Mouse (Mus musculus): ENCODE data around the gene Igsf23. TPM values are rescaled to one million over a fixed set of nuclear protein-coding genes. Genes with fewer than 3 reads are reported as not detected.
"Not testable (repeated sequence)": the region's sequence is repeated elsewhere in the genome, so short reads cannot be mapped to it uniquely, and the experiment has no call there.

Igsf23 gene
- polyA plus RNA-seq, 1 experiment from 2014 or later = not detected

DNA sequence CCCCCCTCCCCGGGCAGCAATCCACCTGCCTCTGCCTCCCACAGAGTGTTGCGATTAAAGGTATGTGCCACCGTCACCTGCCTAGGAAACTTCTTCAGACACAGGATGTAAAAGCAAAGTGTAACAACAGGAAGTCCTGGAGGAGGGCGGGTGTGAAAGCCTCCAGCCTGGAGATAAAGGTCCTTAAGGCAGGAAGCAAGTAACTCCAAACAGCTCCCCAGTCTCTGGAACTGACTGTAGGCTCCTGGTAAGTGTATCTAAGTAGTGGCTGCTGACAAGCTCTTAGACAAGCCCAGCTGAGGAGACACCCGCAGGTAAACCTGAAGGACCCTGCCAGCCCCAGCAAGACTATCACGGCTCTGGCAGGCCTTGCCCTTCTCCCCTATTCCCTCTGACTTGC is 10.3 kb downstream of the Igsf23 start:
- DNase-seq (ENCODE audit: low spot score) = no peak
- Histone ChIP-seq H3K4me3 (ENCODE audit: low read depth, low read length) (no peak overlapping the region), H3K27ac (ENCODE audit: low read depth, low read length) (no peak overlapping the region), H3K4me1 (ENCODE audit: control insufficient read depth, insufficient read depth, low read length) (no peaks in the 10 kb centered on the region), H3K4me2 (ENCODE audit: low read length) (no peak overlapping the region), H3K36me3 (ENCODE audit: control insufficient read depth, insufficient read depth, low read length) (no peaks in the 10 kb centered on the region), H3K27me3 (replicated peaks; ENCODE audit: control insufficient read depth, insufficient read depth, low read length) (no peaks in the 10 kb centered on the region), H3K9ac (ENCODE audit: low read length) (no peak overlapping the region), H3K9me3 (replicated peaks; ENCODE audit: control insufficient read depth, low read length) (no peaks in the 10 kb centered on the region)
- 73% methylated on average over 5 of the region's 6 CpGs for WGBS
- no peak for ATAC-seq

DNA sequence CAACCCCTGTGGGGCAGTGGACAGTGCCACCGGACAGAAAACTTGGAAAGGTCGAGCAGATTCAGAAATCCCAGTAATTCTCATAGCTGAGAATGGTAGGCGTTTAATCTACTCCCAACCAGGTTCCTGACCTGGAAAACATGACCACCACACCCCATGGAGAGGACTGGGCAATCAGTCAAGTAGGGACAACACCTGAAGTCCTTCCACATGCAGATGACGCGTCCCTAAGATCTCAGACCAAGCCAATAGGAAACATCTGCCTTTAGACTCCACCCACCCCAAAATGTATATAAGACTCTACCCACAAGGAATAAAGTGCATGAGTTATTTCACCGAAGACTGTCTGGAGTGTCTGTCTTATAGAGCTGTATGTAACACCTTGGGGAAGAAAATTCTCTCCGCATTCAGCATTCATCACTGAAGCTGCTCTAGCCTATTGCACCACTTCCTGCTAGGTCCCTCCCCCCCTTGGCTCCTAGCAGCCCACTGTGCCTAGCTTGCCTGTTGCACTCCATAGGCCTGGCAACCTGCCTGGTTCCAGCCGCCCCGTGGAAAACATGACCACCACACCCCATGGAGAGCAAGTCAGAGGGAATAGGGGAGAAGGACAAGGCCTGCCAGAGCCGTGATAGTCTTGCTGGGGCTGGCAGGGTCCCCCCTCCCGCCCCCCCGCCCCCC is 10.9 kb downstream of the Igsf23 start:
- no peaks in the 10 kb centered on the region for H3K4me1 ChIP-seq (ENCODE audit: control insufficient read depth, insufficient read depth, low read length)
- H3K9me3 ChIP-seq (replicated peaks; ENCODE audit: control insufficient read depth, low read length) = no peaks in the 10 kb centered on the region
- 67% methylated on average over 10 of the region's 12 CpGs for WGBS
- DNase-seq (ENCODE audit: low spot score) (peak; percentile 47), ATAC-seq (no peak)
- no peaks in the 10 kb centered on the region for H3K36me3 ChIP-seq (ENCODE audit: control insufficient read depth, insufficient read depth, low read length)
- no peaks in the 10 kb centered on the region for H3K27me3 ChIP-seq (replicated peaks; ENCODE audit: control insufficient read depth, insufficient read depth, low read length)
- H3K4me2 ChIP-seq (ENCODE audit: low read length) = no peak overlapping the region
- no peak overlapping the region for H3K27ac ChIP-seq (ENCODE audit: low read depth, low read length)
- H3K4me3 ChIP-seq (ENCODE audit: low read depth, low read length) = no peak overlapping the region
- H3K9ac ChIP-seq (ENCODE audit: low read length) = no peak overlapping the region

GRCm38 (mm10) chr7:19937229-19937821 is 13.2 kb downstream of the Igsf23 start:
- H3K9ac ChIP-seq (ENCODE audit: low read length) = no peak overlapping the region

GRCm38 (mm10) chr7:19935961-19936360 is 14.6 kb downstream of the Igsf23 start:
- 74% methylated on average over 6 of the region's 6 CpGs for WGBS
- no peak for ATAC-seq
- H3K36me3 ChIP-seq (ENCODE audit: control insufficient read depth, insufficient read depth, low read length) = no peaks in the 10 kb centered on the region
- H3K9ac ChIP-seq (ENCODE audit: low read length) = no peak overlapping the region
- no peaks in the 10 kb centered on the region for H3K27me3 ChIP-seq (replicated peaks; ENCODE audit: control insufficient read depth, insufficient read depth, low read length)
- H3K4me2 ChIP-seq (ENCODE audit: low read length) = no peak overlapping the region
- no peak for DNase-seq (ENCODE audit: low spot score)
- H3K9me3 ChIP-seq (replicated peaks; ENCODE audit: control insufficient read depth, low read length) = no peaks in the 10 kb centered on the region
- H3K27ac ChIP-seq (ENCODE audit: low read depth, low read length) = no peak overlapping the region
- H3K4me1 ChIP-seq (ENCODE audit: control insufficient read depth, insufficient read depth, low read length) = no peaks in the 10 kb centered on the region
- no peak overlapping the region for H3K4me3 ChIP-seq (ENCODE audit: low read depth, low read length)

More at GRCm38 (mm10) chr7:19937229-19937821, 13.2 kb downstream of the Igsf23 start:
- 84% methylated on average over 11 of the region's 11 CpGs for WGBS
- H3K36me3 ChIP-seq (ENCODE audit: control insufficient read depth, insufficient read depth, low read length) = no peaks in the 10 kb centered on the region
- no peaks in the 10 kb centered on the region for H3K9me3 ChIP-seq (replicated peaks; ENCODE audit: control insufficient read depth, low read length)
- H3K4me3 ChIP-seq (ENCODE audit: low read depth, low read length) = no peak overlapping the region
- H3K27me3 ChIP-seq (replicated peaks; ENCODE audit: control insufficient read depth, insufficient read depth, low read length) = no peaks in the 10 kb centered on the region
- no peak overlapping the region for H3K4me2 ChIP-seq (ENCODE audit: low read length)
- no peak for ATAC-seq
- DNase-seq (ENCODE audit: low spot score) = no peak
- no peak overlapping the region for H3K27ac ChIP-seq (ENCODE audit: low read depth, low read length)
- no peaks in the 10 kb centered on the region for H3K4me1 ChIP-seq (ENCODE audit: control insufficient read depth, insufficient read depth, low read length)

DNA sequence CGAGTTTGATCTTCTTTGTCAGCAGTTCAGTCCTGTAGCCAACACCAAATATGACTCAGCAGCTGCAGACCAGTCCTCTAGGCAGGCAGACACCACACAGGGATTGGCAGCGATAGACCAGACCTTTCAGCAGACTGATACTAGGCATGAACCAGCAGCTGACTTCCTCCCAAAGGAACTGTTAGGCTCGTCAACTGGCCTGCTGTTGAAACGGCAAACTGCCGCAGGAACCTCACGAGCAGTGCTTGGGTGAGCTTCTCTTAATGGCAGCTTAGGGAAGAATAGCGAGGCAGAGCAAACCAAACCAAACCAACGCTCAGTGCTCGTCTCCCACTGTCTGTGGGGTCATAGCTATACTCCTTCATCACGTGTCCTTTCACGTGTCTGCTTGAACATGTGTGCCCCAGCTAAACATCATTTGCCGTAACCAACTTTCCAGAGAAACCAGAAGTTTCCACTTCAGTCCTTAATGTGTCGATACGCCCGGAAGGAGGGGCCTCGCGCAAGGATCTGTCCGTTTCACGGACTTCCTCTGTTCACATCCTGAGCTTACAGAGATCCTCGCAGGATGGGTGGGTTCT is 15.3 kb downstream of the Igsf23 start:
- WGBS = 85% methylated on average over 20 of the region's 20 CpGs

DNA sequence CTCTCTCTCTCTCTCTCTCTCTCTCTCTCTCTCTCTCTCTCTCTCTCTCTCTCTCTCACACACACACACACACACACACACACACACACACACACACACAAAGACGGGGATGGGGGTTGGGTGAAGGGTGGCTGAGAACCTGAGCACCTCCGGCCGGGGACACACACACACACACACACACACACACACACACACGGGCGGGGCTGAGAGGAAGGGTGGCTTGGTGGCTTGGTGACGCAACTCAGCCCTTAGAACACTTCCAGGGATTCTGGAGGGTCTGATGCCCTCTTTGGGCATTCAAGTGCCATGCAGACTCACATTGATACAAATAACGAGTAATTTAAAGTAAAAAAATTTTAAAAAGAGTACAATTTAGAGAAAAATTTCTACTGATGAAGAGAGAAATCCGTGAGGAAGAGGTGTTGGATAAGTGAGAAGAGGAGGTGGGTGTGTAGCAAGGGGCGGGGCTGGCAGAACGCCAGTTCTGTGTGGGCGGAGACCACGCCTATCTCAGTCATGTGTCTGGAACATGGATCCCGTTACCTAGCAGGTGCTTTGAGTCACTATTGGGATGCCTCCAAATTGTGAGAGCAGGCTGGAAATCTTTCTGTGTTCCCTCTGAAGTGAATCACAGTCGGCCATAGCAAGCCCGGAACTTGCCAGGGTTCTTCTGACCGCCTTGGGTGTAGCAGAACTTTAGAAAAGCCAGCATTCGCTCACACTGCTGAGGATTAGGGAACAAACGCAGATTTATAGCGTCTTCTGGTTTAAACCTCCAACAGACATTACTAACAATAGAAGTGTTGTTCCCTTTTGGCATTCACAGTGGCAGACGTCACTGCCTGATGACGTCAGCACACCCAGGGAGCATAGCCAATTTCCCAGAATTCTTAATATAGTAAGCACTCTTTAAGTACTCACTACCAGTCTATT is 17.4 kb downstream of the Igsf23 start:
- ATAC-seq = peak; percentile 84
- 23% methylated on average over 21 of the region's 21 CpGs for WGBS
- Histone ChIP-seq H3K9ac (ENCODE audit: low read length) (no peak overlapping the region), H3K27me3 (replicated peaks; ENCODE audit: control insufficient read depth, insufficient read depth, low read length) (no peaks in the 10 kb centered on the region), H3K36me3 (ENCODE audit: control insufficient read depth, insufficient read depth, low read length) (no peaks in the 10 kb centered on the region), H3K4me3 (ENCODE audit: low read depth, low read length) (peak overlapping the region; percentile 16; the same call in 1 of the 2 replicates), H3K4me2 (ENCODE audit: low read length) (peak overlapping the region; percentile 43), H3K27ac (ENCODE audit: low read depth, low read length) (peak overlapping the region; percentile 68; the same call in 1 of the 2 replicates), H3K4me1 (ENCODE audit: control insufficient read depth, insufficient read depth, low read length) (no peaks in the 10 kb centered on the region), H3K9me3 (replicated peaks; ENCODE audit: control insufficient read depth, low read length) (no peaks in the 10 kb centered on the region)
- peak; percentile 77 for DNase-seq (ENCODE audit: low spot score)

More for the DNA sequence above, 15.3 kb downstream of the Igsf23 start:
- Histone ChIP-seq H3K9me3 (replicated peaks; ENCODE audit: control insufficient read depth, low read length) (no peaks in the 10 kb centered on the region), H3K27me3 (replicated peaks; ENCODE audit: control insufficient read depth, insufficient read depth, low read length) (no peaks in the 10 kb centered on the region), H3K4me1 (ENCODE audit: control insufficient read depth, insufficient read depth, low read length) (no peaks in the 10 kb centered on the region), H3K9ac (ENCODE audit: low read length) (no peak overlapping the region), H3K4me2 (ENCODE audit: low read length) (no peak overlapping the region), H3K27ac (ENCODE audit: low read depth, low read length) (no peak overlapping the region), H3K36me3 (ENCODE audit: control insufficient read depth, insufficient read depth, low read length) (no peaks in the 10 kb centered on the region), H3K4me3 (ENCODE audit: low read depth, low read length) (no peak overlapping the region)
- no peak for DNase-seq (ENCODE audit: low spot score)
- ATAC-seq = no peak

DNA sequence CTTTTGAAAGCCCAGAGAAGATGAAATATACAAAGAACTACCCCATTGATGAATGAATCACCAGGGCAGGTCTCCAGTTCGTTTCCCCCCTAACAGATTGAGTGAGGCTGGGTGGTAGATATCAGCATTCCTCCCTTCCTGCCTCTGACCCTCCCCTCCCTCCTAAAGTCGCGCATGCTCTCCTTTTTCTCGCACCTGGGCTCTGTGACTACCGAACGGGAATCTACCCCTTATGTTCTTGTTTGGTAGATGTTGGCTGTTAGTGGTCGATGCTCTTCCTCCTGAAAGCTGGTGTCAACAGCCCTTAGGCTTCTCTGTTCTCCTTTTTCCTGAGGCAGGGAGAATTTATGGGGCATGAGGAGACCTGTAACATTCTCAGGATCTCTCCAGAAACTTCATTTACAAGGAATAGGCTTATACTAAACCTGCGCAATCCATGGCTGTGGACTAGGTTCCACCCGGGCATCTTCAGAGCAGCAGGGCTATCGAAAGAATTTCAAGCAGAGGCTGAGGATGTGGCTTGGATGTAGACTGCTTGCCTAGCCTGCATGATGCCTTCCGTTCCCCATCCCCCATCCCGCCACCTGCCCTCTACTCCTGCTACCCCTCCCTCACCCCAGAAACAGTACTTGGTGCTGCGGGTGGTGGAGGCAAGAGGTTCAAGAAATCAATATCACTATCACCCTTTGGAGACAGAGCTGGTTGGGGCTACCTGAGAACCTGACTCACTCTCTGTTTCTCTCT is 18.3 kb downstream of the Igsf23 start:
- DNase-seq (ENCODE audit: low spot score) (no peak), ATAC-seq (no peak)
- no peak overlapping the region for H3K9ac ChIP-seq (ENCODE audit: low read length)
- H3K27me3 ChIP-seq (replicated peaks; ENCODE audit: control insufficient read depth, insufficient read depth, low read length) = no peaks in the 10 kb centered on the region
- H3K9me3 ChIP-seq (replicated peaks; ENCODE audit: control insufficient read depth, low read length) = no peaks in the 10 kb centered on the region
- no peaks in the 10 kb centered on the region for H3K36me3 ChIP-seq (ENCODE audit: control insufficient read depth, insufficient read depth, low read length)
- H3K27ac ChIP-seq (ENCODE audit: low read depth, low read length) = no peak overlapping the region
- WGBS = 31% methylated on average over 13 of the region's 13 CpGs
- H3K4me2 ChIP-seq (ENCODE audit: low read length) = peak overlapping the region; percentile 43
- no peaks in the 10 kb centered on the region for H3K4me1 ChIP-seq (ENCODE audit: control insufficient read depth, insufficient read depth, low read length)
- H3K4me3 ChIP-seq (ENCODE audit: low read depth, low read length) = no peak overlapping the region

GRCm38 (mm10) chr7:19930481-19930880 is 20.1 kb downstream of the Igsf23 start:
- H3K27ac ChIP-seq (ENCODE audit: low read depth, low read length); H3K9ac ChIP-seq (ENCODE audit: low read length); DNase-seq (ENCODE audit: low spot score); H3K27me3 ChIP-seq (replicated peaks; ENCODE audit: control insufficient read depth, insufficient read depth, low read length); ATAC-seq; H3K4me3 ChIP-seq (ENCODE audit: low read depth, low read length); H3K36me3 ChIP-seq (ENCODE audit: control insufficient read depth, insufficient read depth, low read length); H3K9me3 ChIP-seq (replicated peaks; ENCODE audit: control insufficient read depth, low read length); H3K4me1 ChIP-seq (ENCODE audit: control insufficient read depth, insufficient read depth, low read length); H3K4me2 ChIP-seq (ENCODE audit: low read length): not testable (repeated sequence)
- 74% methylated on average over 6 of the region's 6 CpGs for WGBS

Data from forebrain, embryonic 14.5 days (tissue).